Mouse (Mus musculus): ENCODE results near the gene Adarb2. TPM values are rescaled to one million over a fixed set of nuclear protein-coding genes. Genes with fewer than 3 reads are reported as not detected.

The Adarb2 gene
- not detected in 2 replicates for polyA plus RNA-seq (2012; rRNA removed)

DNA sequence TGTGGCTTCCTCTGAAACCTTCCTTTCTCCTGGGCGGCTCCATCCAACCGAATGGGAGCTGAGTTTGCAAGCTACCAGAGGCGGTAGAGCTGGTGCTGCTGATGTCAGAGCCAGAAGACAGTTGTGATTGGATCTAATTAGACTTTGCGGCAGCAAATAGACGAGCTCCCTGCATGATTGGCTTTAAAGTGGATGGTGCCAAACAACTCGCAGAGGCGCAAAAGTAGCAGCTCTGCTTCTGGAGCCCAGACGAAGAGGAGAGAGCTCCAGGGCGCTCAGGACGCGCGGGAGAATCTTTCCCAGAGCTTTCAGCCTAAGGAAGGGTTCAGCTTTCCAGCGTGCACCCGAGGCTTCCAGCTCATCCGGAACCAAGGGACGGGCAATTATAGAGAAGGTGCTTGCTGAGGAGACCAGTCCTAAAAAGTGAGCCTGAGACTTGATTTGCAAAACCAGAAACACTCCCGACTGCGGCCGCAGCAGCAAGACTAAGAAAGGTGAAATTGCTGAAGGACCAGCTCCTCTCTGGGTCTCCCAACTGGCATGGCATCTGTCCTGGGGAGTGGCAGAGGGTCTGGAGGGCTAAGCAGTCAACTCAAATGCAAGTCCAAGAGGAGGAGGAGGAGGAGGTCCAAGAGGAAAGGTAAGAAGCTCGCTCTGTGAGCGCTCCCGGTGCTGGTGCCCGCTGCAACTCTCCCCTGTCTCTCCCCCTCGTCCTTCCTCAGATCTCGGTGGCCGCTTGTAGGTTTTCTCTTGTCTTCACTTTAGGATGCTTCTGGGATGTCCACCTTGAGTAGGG, at the start of gene Adarb2:
Gene Adarb2 (plus strand): TSS at position 186 of the 796 bp plus-strand sequence.
- 1% methylated on average over 26 of the region's 26 CpGs for WGBS
- no peak within 1 kb of the TSS for H3K4me3 ChIP-seq (ENCODE audit: insufficient read depth, low read depth, low read length)
- no peak for DNase-seq
- H3K27me3 ChIP-seq (replicated peaks; ENCODE audit: control insufficient read depth, insufficient read depth, low read length), result no peaks in the 10 kb centered on the region
- H3K36me3 ChIP-seq (ENCODE audit: control insufficient read depth, insufficient read depth, low read length), result no peaks in the 10 kb centered on the region
- no peaks in the 10 kb centered on the region for H3K4me1 ChIP-seq (ENCODE audit: control insufficient read depth, insufficient read depth, low read length)
- TF ChIP-seq POLR2A (IDR thresholded peaks at IDR 0.05; ENCODE audit: low read depth, low read length) (no peak), CTCF (conservative IDR thresholded peaks at IDR 0.05; ENCODE audit: insufficient read depth, insufficient read length, low read depth, low read length) (no peak)
- H3K27ac ChIP-seq (ENCODE audit: insufficient read depth, low read depth, low read length), result no peak within 1 kb of the TSS

- 70% methylated on average over 1 of the region's 1 CpGs for WGBS
- peak; percentile 2 for DNase-seq
- no peak overlapping the region for H3K27ac ChIP-seq (ENCODE audit: insufficient read depth, low read depth, low read length)
- no peak overlapping the region for H3K4me3 ChIP-seq (ENCODE audit: insufficient read depth, low read depth, low read length)
- TF ChIP-seq POLR2A (IDR thresholded peaks at IDR 0.05; ENCODE audit: low read depth, low read length), result no peak
- TF ChIP-seq CTCF (conservative IDR thresholded peaks at IDR 0.05; ENCODE audit: insufficient read depth, insufficient read length, low read depth, low read length), result no peak
- H3K27me3 ChIP-seq (replicated peaks; ENCODE audit: control insufficient read depth, insufficient read depth, low read length), result no peaks in the 10 kb centered on the region
- no peaks in the 10 kb centered on the region for H3K36me3 ChIP-seq (ENCODE audit: control insufficient read depth, insufficient read depth, low read length)
- H3K4me1 ChIP-seq (ENCODE audit: control insufficient read depth, insufficient read depth, low read length), result no peaks in the 10 kb centered on the region
Measured at GRCm38 (mm10) chr13:8173800-8174199, 28.9 kb upstream of the Adarb2 start.

DNA sequence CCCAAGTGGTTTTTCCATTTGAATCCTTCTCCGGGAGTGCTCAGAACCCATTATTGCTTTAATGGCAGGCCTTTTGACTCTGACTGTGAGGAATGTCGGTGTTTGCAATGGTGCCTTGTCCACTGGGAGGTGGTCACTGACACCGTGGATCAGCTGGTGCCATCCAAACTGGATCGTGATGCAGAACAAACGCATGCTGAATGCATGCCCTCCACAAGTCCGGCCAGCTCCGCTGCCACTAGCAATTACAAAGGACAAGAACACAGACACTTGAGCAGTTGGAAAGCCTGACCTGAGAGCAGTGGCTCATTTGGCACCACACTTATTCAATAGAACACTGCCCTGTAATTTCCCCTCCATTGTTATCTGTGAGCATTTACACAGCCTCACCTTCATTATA, 10.7 kb upstream of the Adarb2 start:
- no peak for DNase-seq
- WGBS, result 20% methylated on average over 7 of the region's 7 CpGs
- Histone ChIP-seq H3K4me3 (ENCODE audit: insufficient read depth, low read depth, low read length) (no peak overlapping the region), H3K36me3 (ENCODE audit: control insufficient read depth, insufficient read depth, low read length) (no peaks in the 10 kb centered on the region), H3K4me1 (ENCODE audit: control insufficient read depth, insufficient read depth, low read length) (no peaks in the 10 kb centered on the region), H3K27ac (ENCODE audit: insufficient read depth, low read depth, low read length) (no peak overlapping the region), H3K27me3 (replicated peaks; ENCODE audit: control insufficient read depth, insufficient read depth, low read length) (no peaks in the 10 kb centered on the region)
- TF ChIP-seq POLR2A (IDR thresholded peaks at IDR 0.05; ENCODE audit: low read depth, low read length) (no peak), CTCF (conservative IDR thresholded peaks at IDR 0.05; ENCODE audit: insufficient read depth, insufficient read length, low read depth, low read length) (no peak)

DNA sequence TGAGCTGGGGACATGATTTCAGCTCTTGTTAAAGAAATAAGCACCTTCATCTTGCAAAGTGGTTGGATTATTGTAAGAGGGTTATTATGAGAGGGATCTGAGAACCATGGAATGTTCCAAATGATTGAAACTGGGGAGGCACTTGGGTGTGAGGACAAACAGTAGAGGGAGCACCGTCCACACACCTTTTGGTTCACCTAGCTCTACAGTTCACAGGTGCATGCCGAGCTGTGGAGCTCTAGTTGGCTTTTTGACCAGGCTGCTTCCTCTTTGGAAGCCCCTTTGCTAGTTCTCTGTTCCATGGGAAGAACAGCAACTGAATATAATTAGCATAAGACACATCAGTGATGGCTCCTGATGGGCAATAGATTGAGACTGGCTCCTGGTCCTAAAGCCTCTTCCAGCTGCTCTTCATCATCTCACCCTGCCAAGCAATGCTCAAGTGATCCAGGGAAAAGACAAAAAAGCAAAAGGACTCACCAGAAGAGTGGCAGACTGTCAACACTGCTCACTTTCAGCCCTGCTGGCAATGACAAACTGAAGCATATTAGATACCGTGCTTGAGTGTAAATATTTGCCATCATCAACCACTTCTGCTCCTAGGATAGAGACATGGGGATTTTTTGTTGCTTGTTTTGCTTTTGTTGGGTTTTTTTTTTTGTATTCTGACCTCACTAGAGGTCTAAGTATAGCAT, 3.3 kb upstream of the Adarb2 start:
- no peaks in the 10 kb centered on the region for H3K36me3 ChIP-seq (ENCODE audit: control insufficient read depth, insufficient read depth, low read length)
- H3K27ac ChIP-seq (ENCODE audit: insufficient read depth, low read depth, low read length), result no peak overlapping the region
- H3K4me1 ChIP-seq (ENCODE audit: control insufficient read depth, insufficient read depth, low read length), result no peaks in the 10 kb centered on the region
- no peak overlapping the region for H3K4me3 ChIP-seq (ENCODE audit: insufficient read depth, low read depth, low read length)
- no peak for DNase-seq
- WGBS, result 62% methylated on average over 3 of the region's 3 CpGs
- no peak for TF ChIP-seq POLR2A (IDR thresholded peaks at IDR 0.05; ENCODE audit: low read depth, low read length)
- TF ChIP-seq CTCF (conservative IDR thresholded peaks at IDR 0.05; ENCODE audit: insufficient read depth, insufficient read length, low read depth, low read length), result no peak
- no peaks in the 10 kb centered on the region for H3K27me3 ChIP-seq (replicated peaks; ENCODE audit: control insufficient read depth, insufficient read depth, low read length)

GRCm38 (mm10) chr13:8203477-8203813, 779 bp downstream of the Adarb2 start:
- Histone ChIP-seq H3K4me1 (ENCODE audit: control insufficient read depth, insufficient read depth, low read length) (no peaks in the 10 kb centered on the region), H3K27me3 (replicated peaks; ENCODE audit: control insufficient read depth, insufficient read depth, low read length) (no peaks in the 10 kb centered on the region), H3K36me3 (ENCODE audit: control insufficient read depth, insufficient read depth, low read length) (no peaks in the 10 kb centered on the region), H3K27ac (ENCODE audit: insufficient read depth, low read depth, low read length) (no peak overlapping the region), H3K4me3 (ENCODE audit: insufficient read depth, low read depth, low read length) (no peak overlapping the region)
- TF ChIP-seq POLR2A (IDR thresholded peaks at IDR 0.05; ENCODE audit: low read depth, low read length) (no peak), CTCF (conservative IDR thresholded peaks at IDR 0.05; ENCODE audit: insufficient read depth, insufficient read length, low read depth, low read length) (no peak)
- DNase-seq, result no peak
- 3% methylated on average over 4 of the region's 4 CpGs for WGBS

GRCm38 (mm10) chr13:8207337-8207736, 4.7 kb downstream of the Adarb2 start:
- no peaks in the 10 kb centered on the region for H3K4me1 ChIP-seq (ENCODE audit: control insufficient read depth, insufficient read depth, low read length)
- no peak overlapping the region for H3K4me3 ChIP-seq (ENCODE audit: insufficient read depth, low read depth, low read length)
- TF ChIP-seq POLR2A (IDR thresholded peaks at IDR 0.05; ENCODE audit: low read depth, low read length) (no peak), CTCF (conservative IDR thresholded peaks at IDR 0.05; ENCODE audit: insufficient read depth, insufficient read length, low read depth, low read length) (no peak)
- no peaks in the 10 kb centered on the region for H3K27me3 ChIP-seq (replicated peaks; ENCODE audit: control insufficient read depth, insufficient read depth, low read length)
- no peak for DNase-seq
- WGBS, result 80% methylated on average over 16 of the region's 16 CpGs
- no peaks in the 10 kb centered on the region for H3K36me3 ChIP-seq (ENCODE audit: control insufficient read depth, insufficient read depth, low read length)
- H3K27ac ChIP-seq (ENCODE audit: insufficient read depth, low read depth, low read length), result no peak overlapping the region

- no peak overlapping the region for H3K27ac ChIP-seq (ENCODE audit: insufficient read depth, low read depth, low read length)
- H3K36me3 ChIP-seq (ENCODE audit: control insufficient read depth, insufficient read depth, low read length), result no peaks in the 10 kb centered on the region
- H3K4me3 ChIP-seq (ENCODE audit: insufficient read depth, low read depth, low read length), result no peak overlapping the region
- no peak for DNase-seq
- TF ChIP-seq POLR2A (IDR thresholded peaks at IDR 0.05; ENCODE audit: low read depth, low read length) (no peak), CTCF (conservative IDR thresholded peaks at IDR 0.05; ENCODE audit: insufficient read depth, insufficient read length, low read depth, low read length) (no peak)
- no peaks in the 10 kb centered on the region for H3K4me1 ChIP-seq (ENCODE audit: control insufficient read depth, insufficient read depth, low read length)
- 58% methylated on average over 4 of the region's 4 CpGs for WGBS
- H3K27me3 ChIP-seq (replicated peaks; ENCODE audit: control insufficient read depth, insufficient read depth, low read length), result no peaks in the 10 kb centered on the region
Measured at GRCm38 (mm10) chr13:8210776-8211175, 8.1 kb downstream of the Adarb2 start.
